Mouse (Mus musculus): Measurements from ENCODE around the gene Rgs21. TPM values are rescaled to one million over a fixed set of nuclear protein-coding genes. Genes with fewer than 3 reads are reported as not detected.

Rgs21 gene
- not detected in 2 replicates for polyA plus RNA-seq (2015; fragmentation: Nextera tagmentation; extraction: Ambion mirVana)

- Histone ChIP-seq H3K9me3 (no peaks in the 10 kb centered on the region), H3K9ac (no peak within 1 kb of the TSS), H3K4me2 (no peak within 1 kb of the TSS), H3K27ac (no peak within 1 kb of the TSS), H3K4me1 (no peaks in the 10 kb centered on the region), H3K36me3 (no peaks in the 10 kb centered on the region), H3K27me3 (replicated peaks) (no peaks in the 10 kb centered on the region), H3K4me3 (replicated peaks) (no peak within 1 kb of the TSS)
- 55% methylated on average over 3 of the region's 3 CpGs for WGBS
- no peak for ATAC-seq (ENCODE audit: insufficient read depth, low FRiP score, low read depth)
These were observed at the start of gene Rgs21 for GRCm38 (mm10) chr1:144567567-144567966. Rgs21 (minus strand) TSS chr1:144567667.

GRCm38 (mm10) chr1:144604071-144604470 lies 36.6 kb upstream of the Rgs21 start:
- no peak overlapping the region for H3K4me2 ChIP-seq
- ATAC-seq (ENCODE audit: insufficient read depth, low FRiP score, low read depth): no peak
- H3K4me1 ChIP-seq: no peaks in the 10 kb centered on the region
- H3K4me3 ChIP-seq (replicated peaks): no peak overlapping the region
- WGBS: 92% methylated on average over 1 of the region's 1 CpGs
- H3K27me3 ChIP-seq (replicated peaks): no peaks in the 10 kb centered on the region
- H3K36me3 ChIP-seq: no peaks in the 10 kb centered on the region
- no peak overlapping the region for H3K27ac ChIP-seq
- no peaks in the 10 kb centered on the region for H3K9me3 ChIP-seq
- no peak overlapping the region for H3K9ac ChIP-seq

- Histone ChIP-seq H3K9ac (no peak overlapping the region), H3K4me3 (replicated peaks) (no peak overlapping the region), H3K4me2 (no peak overlapping the region), H3K4me1 (no peaks in the 10 kb centered on the region), H3K27ac (no peak overlapping the region), H3K27me3 (replicated peaks) (no peaks in the 10 kb centered on the region), H3K36me3 (no peaks in the 10 kb centered on the region), H3K9me3 (no peaks in the 10 kb centered on the region)
- 57% methylated on average over 2 of the region's 2 CpGs for WGBS
- no peak for ATAC-seq (ENCODE audit: insufficient read depth, low FRiP score, low read depth)
These were observed 35.5 kb upstream of the Rgs21 start for GRCm38 (mm10) chr1:144602987-144603386.

GRCm38 (mm10) chr1:144579321-144579720 lies 11.9 kb upstream of the Rgs21 start:
- H3K4me2 ChIP-seq: no peak overlapping the region

GRCm38 (mm10) chr1:144572972-144573371 lies 5.5 kb upstream of the Rgs21 start:
- H3K27me3 ChIP-seq (replicated peaks): no peaks in the 10 kb centered on the region
- WGBS: 82% methylated on average over 2 of the region's 2 CpGs
- no peaks in the 10 kb centered on the region for H3K36me3 ChIP-seq
- H3K9ac ChIP-seq: no peak overlapping the region
- no peak overlapping the region for H3K4me3 ChIP-seq (replicated peaks)
- no peak for ATAC-seq (ENCODE audit: insufficient read depth, low FRiP score, low read depth)
- H3K27ac ChIP-seq: no peak overlapping the region
- no peak overlapping the region for H3K4me2 ChIP-seq
- no peaks in the 10 kb centered on the region for H3K9me3 ChIP-seq
- H3K4me1 ChIP-seq: no peaks in the 10 kb centered on the region

More at GRCm38 (mm10) chr1:144579321-144579720, 11.9 kb upstream of the Rgs21 start:
- no peaks in the 10 kb centered on the region for H3K27me3 ChIP-seq (replicated peaks)
- no peak overlapping the region for H3K4me3 ChIP-seq (replicated peaks)
- H3K9me3 ChIP-seq: no peaks in the 10 kb centered on the region
- H3K27ac ChIP-seq: no peak overlapping the region
- no peaks in the 10 kb centered on the region for H3K4me1 ChIP-seq
- ATAC-seq (ENCODE audit: insufficient read depth, low FRiP score, low read depth): no peak
- no peak overlapping the region for H3K9ac ChIP-seq
- H3K36me3 ChIP-seq: no peaks in the 10 kb centered on the region
- WGBS: 74% methylated on average over 1 of the region's 1 CpGs

- H3K27ac ChIP-seq: no peak overlapping the region
- no peak overlapping the region for H3K9ac ChIP-seq
- H3K4me1 ChIP-seq: no peaks in the 10 kb centered on the region
- H3K9me3 ChIP-seq: no peaks in the 10 kb centered on the region
- no peak overlapping the region for H3K4me2 ChIP-seq
- WGBS: 81% methylated on average over 3 of the region's 3 CpGs
- ATAC-seq (ENCODE audit: insufficient read depth, low FRiP score, low read depth): no peak
- H3K4me3 ChIP-seq (replicated peaks): no peak overlapping the region
- no peaks in the 10 kb centered on the region for H3K27me3 ChIP-seq (replicated peaks)
- H3K36me3 ChIP-seq: no peaks in the 10 kb centered on the region
These were observed 2.4 kb upstream of the Rgs21 start for GRCm38 (mm10) chr1:144569905-144570304.

GRCm38 (mm10) chr1:144545142-144545541 lies 22.3 kb downstream of the Rgs21 start:
- Histone ChIP-seq H3K36me3 (no peaks in the 10 kb centered on the region), H3K9me3 (no peaks in the 10 kb centered on the region), H3K4me3 (replicated peaks) (no peak overlapping the region), H3K4me2 (no peak overlapping the region), H3K9ac (no peak overlapping the region), H3K4me1 (no peaks in the 10 kb centered on the region), H3K27ac (no peak overlapping the region), H3K27me3 (replicated peaks) (no peaks in the 10 kb centered on the region)
- 62% methylated on average over 4 of the region's 4 CpGs for WGBS
- no peak for ATAC-seq (ENCODE audit: insufficient read depth, low FRiP score, low read depth)

GRCm38 (mm10) chr1:144544497-144544961 lies 22.9 kb downstream of the Rgs21 start:
- H3K4me2 ChIP-seq: no peak overlapping the region
- no peak overlapping the region for H3K4me3 ChIP-seq (replicated peaks)
- H3K27ac ChIP-seq: no peak overlapping the region
- no peaks in the 10 kb centered on the region for H3K4me1 ChIP-seq
- H3K9me3 ChIP-seq: no peaks in the 10 kb centered on the region
- H3K9ac ChIP-seq: no peak overlapping the region
- ATAC-seq (ENCODE audit: insufficient read depth, low FRiP score, low read depth): peak; percentile 50; the same call in 1 of the 2 replicates
- H3K36me3 ChIP-seq: no peaks in the 10 kb centered on the region
- WGBS: 68% methylated on average over 6 of the region's 6 CpGs
- no peaks in the 10 kb centered on the region for H3K27me3 ChIP-seq (replicated peaks)

- no peak for ATAC-seq (ENCODE audit: insufficient read depth, low FRiP score, low read depth)
- Histone ChIP-seq H3K9me3 (no peaks in the 10 kb centered on the region), H3K4me1 (no peaks in the 10 kb centered on the region), H3K27me3 (replicated peaks) (no peaks in the 10 kb centered on the region), H3K9ac (no peak overlapping the region), H3K4me2 (no peak overlapping the region), H3K27ac (no peak overlapping the region), H3K4me3 (replicated peaks) (no peak overlapping the region), H3K36me3 (no peaks in the 10 kb centered on the region)
- WGBS: 70% methylated on average over 1 of the region's 1 CpGs
These were observed 35.7 kb downstream of the Rgs21 start for GRCm38 (mm10) chr1:144531746-144532145.

GRCm38 (mm10) chr1:144517878-144518426 lies 49.5 kb downstream of the Rgs21 start:
- H3K9me3 ChIP-seq: no peaks in the 10 kb centered on the region
- WGBS: 63% methylated on average over 5 of the region's 5 CpGs
- H3K36me3 ChIP-seq: no peaks in the 10 kb centered on the region
- ATAC-seq (ENCODE audit: insufficient read depth, low FRiP score, low read depth): no peak
- H3K27me3 ChIP-seq (replicated peaks): no peaks in the 10 kb centered on the region
- H3K9ac ChIP-seq: no peak overlapping the region
- no peaks in the 10 kb centered on the region for H3K4me1 ChIP-seq
- no peak overlapping the region for H3K4me3 ChIP-seq (replicated peaks)
- no peak overlapping the region for H3K4me2 ChIP-seq
- no peak overlapping the region for H3K27ac ChIP-seq

GRCm38 (mm10) chr1:144502241-144502640 lies 65.2 kb downstream of the Rgs21 start:
- H3K36me3 ChIP-seq: no peaks in the 10 kb centered on the region
- H3K9ac ChIP-seq: no peak overlapping the region
- no peak overlapping the region for H3K4me2 ChIP-seq
- H3K4me3 ChIP-seq (replicated peaks): no peak overlapping the region
- no peaks in the 10 kb centered on the region for H3K27me3 ChIP-seq (replicated peaks)
- ATAC-seq (ENCODE audit: insufficient read depth, low FRiP score, low read depth): no peak
- no peak overlapping the region for H3K27ac ChIP-seq
- no peaks in the 10 kb centered on the region for H3K9me3 ChIP-seq
- WGBS: 44% methylated on average over 1 of the region's 1 CpGs
- H3K4me1 ChIP-seq: no peaks in the 10 kb centered on the region

- Histone ChIP-seq H3K4me1 (no peaks in the 10 kb centered on the region), H3K4me3 (replicated peaks) (no peak overlapping the region), H3K9ac (no peak overlapping the region), H3K27ac (no peak overlapping the region), H3K4me2 (no peak overlapping the region), H3K27me3 (replicated peaks) (no peaks in the 10 kb centered on the region), H3K36me3 (no peaks in the 10 kb centered on the region), H3K9me3 (no peaks in the 10 kb centered on the region)
- WGBS: 79% methylated on average over 4 of the region's 4 CpGs
- ATAC-seq (ENCODE audit: insufficient read depth, low FRiP score, low read depth): no peak
These were observed 67.0 kb downstream of the Rgs21 start for GRCm38 (mm10) chr1:144500423-144500822.

GRCm38 (mm10) chr1:144499719-144500118 lies 67.7 kb downstream of the Rgs21 start:
- Histone ChIP-seq H3K9ac (no peak overlapping the region), H3K4me1 (no peaks in the 10 kb centered on the region), H3K9me3 (no peaks in the 10 kb centered on the region)

More at GRCm38 (mm10) chr1:144499719-144500118, 67.7 kb downstream of the Rgs21 start:
- H3K36me3 ChIP-seq: no peaks in the 10 kb centered on the region
- no peak overlapping the region for H3K4me3 ChIP-seq (replicated peaks)
- H3K27ac ChIP-seq: no peak overlapping the region
- WGBS: 69% methylated on average over 1 of the region's 1 CpGs
- H3K27me3 ChIP-seq (replicated peaks): no peaks in the 10 kb centered on the region
- H3K4me2 ChIP-seq: no peak overlapping the region
- no peak for ATAC-seq (ENCODE audit: insufficient read depth, low FRiP score, low read depth)
